Mouse (Mus musculus) activated CD4-positive, CD25-positive, alpha-beta regulatory T cell, adult 9 weeks (primary cell): ENCODE measurements around the gene Ly6f. TPM values are rescaled to one million over a fixed set of nuclear protein-coding genes. Genes with fewer than 3 reads are reported as not detected.

Experiments used
- polyA plus RNA-seq: library from polyadenylated mRNA; unstranded; fragments of 100-300 nt; shearing (Covaris generic); gene quantifications from one replicate; pipeline ENCODE4 v1.2.1, GENCODE M21; 2017

Gene Ly6f
- polyA plus RNA-seq = not detected

GRCm38 (mm10) chr15:75268121-75268520 lies at the start of gene Ly6f:
Ly6f (plus strand) TSS chr15:75268421.

Other genes with a start within 250 kb of the Ly6f start
- 248 TPM for gene Ly6c1, start 219.6 kb upstream of the Ly6f start, polyA plus RNA-seq
- gene Ly6c2, start 156.5 kb upstream of the Ly6f start, polyA plus RNA-seq = 49.3 TPM
- not detected for gene Ly6g, start 113.2 kb upstream of the Ly6f start, polyA plus RNA-seq
- gene BC025446, start 52.0 kb upstream of the Ly6f start, polyA plus RNA-seq = not detected